Mouse (Mus musculus) gastrocnemius, postnatal 4 days (tissue): ENCODE measurements around the gene Rbp1. TPM values are rescaled to one million over a fixed set of nuclear protein-coding genes. Genes with fewer than 3 reads are reported as not detected.

ENCODE experiments used
- DNase-seq, 2 experiments: peaks; one replicate each; pipeline ENCODE4 v3.0.0; 2021 to 2022; ENCODE audit warnings: low spot score in 2 of 2, mixed read lengths in 2 of 2
- total RNA-seq, 2 experiments: library from RNA; stranded (reverse); gene quantifications; 2 replicates each; pipeline ENCODE4 v1.2.3; 2021

Rbp1 gene
- total RNA-seq, 2 experiments from 2014 or later, result 11.8 to 13.7 TPM

GRCm38 (mm10) chr9:98424291-98424690, 1.5 kb downstream of the Rbp1 start:
- DNase-seq, result no peak

DNA sequence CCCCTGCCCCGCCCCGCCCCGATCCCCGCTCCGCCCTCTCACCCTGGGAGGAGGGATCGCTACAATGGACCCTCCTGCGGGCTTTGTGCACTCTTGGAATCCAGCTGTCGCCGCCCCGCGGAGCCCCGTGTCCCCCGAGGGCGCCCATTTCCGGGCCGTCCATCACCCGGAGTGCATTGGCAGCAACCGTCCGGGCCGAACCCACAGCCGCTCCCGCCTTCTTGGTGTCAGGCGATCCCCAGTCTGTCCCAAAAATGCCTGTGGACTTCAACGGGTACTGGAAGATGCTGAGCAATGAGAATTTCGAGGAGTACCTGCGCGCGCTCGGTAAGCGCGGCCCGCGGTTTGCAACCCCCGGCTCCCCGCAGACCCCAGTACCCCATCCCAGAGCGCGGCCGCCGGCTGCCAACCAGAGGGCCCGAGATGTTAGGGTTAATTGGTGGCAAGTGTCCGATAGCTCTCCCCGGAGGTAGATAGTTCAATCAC, 2.0 kb downstream of the Rbp1 start:
- peak in 1 of 2 experiments; percentile 51 for DNase-seq

DNA sequence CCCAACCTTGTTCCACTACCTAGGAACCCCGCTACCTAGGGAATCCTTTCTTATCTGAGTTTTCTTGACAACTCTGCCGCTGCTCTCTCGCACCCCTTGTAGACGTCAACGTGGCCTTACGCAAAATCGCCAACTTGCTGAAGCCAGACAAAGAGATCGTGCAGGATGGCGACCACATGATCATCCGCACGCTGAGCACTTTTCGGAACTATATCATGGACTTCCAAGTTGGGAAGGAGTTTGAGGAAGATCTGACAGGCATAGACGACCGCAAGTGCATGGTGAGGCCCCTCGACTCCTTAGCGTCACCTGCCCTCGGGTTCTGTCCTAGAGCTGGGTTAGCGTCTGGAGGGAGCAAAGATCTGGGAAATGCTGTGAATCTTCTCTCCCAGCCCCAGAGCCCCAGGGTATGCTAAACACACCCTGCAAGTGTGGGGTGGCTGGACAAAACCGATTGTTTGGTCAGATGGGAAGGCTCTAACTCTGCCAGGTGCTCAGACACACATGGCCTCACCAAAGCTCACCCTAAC, 2.7 kb downstream of the Rbp1 start:
- no peak for DNase-seq

DNA sequence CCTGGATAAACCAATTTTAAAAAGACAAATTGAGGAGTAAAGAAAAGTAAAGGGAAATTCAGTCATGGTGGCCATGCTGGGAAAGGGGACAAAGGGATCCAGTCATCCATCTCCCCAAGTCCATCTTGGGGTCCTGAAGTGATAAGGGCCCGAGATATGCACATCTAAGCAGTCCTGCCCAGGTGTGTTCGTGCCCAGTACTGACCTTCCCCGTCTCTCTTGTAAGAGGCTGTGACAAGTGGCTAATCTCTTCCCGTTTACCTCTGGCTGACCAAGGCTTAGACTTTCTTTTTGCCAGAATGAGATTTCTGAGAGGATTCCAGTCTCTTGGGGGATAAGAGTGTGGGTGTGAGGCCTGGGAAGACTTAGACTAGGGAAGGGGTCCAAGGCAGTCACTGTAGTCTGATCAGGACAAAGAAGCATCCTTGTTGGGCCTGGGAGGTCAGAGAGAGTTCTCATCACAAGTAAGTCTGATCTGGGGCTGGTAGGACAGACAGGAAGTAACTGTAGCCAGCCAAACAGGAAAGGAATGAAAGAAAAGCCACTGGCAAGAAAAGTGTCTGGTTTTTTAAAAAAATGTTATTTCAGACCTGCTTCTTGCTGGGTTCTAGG, 5.3 kb downstream of the Rbp1 start:
- no peak for DNase-seq

GRCm38 (mm10) chr9:98428783-98429182, 6.0 kb downstream of the Rbp1 start:
- DNase-seq, result peak in 1 of 2 experiments; percentile 32

DNA sequence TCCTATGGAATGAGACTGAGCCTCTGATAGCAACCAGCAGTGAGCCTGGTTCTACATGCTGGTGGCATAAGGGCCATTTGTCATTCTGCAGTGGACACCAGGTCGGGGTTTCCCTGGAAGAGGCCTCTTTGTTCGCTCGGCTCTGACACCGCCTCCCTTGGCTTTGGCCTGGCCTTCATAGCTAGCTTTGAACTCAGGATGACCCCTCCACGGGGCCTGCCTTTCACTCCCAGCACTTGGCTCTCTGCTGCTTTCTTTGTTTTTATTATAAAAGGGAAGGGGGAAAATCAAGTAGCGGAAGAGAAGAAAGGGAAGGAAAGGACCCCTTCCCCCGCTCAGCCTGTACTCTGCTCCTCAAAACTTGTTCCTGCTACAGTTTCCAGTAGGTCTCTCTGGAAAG, 7.0 kb downstream of the Rbp1 start:
- DNase-seq, result peak in 1 of 2 experiments; percentile 20

GRCm38 (mm10) chr9:98430528-98430927, 7.8 kb downstream of the Rbp1 start:
- no peak for DNase-seq

DNA sequence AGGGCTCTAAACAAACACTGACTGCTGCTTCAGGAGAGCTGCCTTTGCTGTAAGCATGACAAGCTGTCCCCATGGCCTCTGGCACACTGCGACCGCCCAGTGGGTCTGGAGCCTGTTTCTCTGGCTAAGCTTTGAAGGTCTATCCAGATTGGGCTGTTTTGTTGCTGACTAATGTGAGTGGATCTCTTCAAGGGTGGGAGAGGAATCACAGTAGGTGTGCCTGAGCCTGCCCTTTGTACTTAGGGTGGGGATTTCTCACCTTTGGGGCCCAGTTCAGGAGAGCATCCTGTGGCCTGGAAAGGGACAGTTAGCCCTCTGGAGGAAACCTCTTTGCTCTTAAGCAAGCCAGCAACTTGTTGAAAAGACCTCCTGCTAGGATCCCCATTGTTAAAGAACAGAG, 10.3 kb downstream of the Rbp1 start:
- no peak for DNase-seq

GRCm38 (mm10) chr9:98433956-98434588, 11.3 kb downstream of the Rbp1 start:
- no peak for DNase-seq

DNA sequence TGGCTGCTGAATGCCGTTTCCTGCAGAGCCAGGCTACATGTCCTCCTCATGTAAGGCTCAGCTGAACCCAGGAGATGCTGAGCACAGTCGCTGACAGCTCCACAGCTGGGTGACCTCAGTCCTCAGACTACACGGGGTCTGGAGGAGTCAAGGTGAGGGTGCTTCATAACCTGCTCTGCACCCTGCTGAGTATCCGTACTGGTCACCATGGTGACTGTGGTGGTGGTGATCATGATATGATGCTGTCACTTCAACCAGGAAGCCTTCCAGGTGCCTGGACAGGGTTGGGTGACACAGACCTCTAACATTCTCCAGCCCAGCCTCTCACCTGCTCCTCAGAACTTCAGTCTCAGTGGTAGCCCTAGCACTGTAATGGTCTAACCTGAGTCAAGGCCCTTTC, 15.1 kb downstream of the Rbp1 start:
- DNase-seq, result no peak

- DNase-seq, result no peak
Measured at GRCm38 (mm10) chr9:98439091-98439490, 16.3 kb downstream of the Rbp1 start.

DNA sequence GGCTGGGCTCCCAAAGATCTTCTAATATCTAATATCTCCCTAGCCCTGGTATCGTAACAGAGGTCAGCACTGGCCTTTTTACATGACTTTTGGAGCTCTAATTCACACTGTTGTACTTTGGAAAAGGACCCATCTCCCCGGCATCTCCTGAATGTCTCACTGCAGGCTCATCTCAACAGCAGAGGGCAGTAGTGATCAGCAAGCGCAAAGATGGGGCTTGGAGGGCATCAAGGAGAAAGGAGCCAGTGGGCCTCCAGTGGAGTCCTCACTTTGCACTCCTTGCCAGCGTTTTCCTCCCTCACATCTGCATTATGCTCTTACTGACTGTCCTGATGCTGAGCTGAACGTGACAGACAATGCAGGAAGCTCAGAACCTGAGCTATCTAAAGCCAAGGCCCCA, 19.9 kb downstream of the Rbp1 start:
- DNase-seq, result peak in 1 of 2 experiments; percentile 26

GRCm38 (mm10) chr9:98445359-98446149, 22.8 kb downstream of the Rbp1 start:
- no peak for DNase-seq

- no peak for DNase-seq
Measured at GRCm38 (mm10) chr9:98450976-98451375, 28.2 kb downstream of the Rbp1 start.

GRCm38 (mm10) chr9:98466709-98467108, 43.9 kb downstream of the Rbp1 start:
- no peak for DNase-seq

- DNase-seq, result no peak
Measured at GRCm38 (mm10) chr9:98480172-98480749, 57.5 kb downstream of the Rbp1 start.

- DNase-seq, result no peak
Measured at GRCm38 (mm10) chr9:98482256-98482655, 59.5 kb downstream of the Rbp1 start.

DNA sequence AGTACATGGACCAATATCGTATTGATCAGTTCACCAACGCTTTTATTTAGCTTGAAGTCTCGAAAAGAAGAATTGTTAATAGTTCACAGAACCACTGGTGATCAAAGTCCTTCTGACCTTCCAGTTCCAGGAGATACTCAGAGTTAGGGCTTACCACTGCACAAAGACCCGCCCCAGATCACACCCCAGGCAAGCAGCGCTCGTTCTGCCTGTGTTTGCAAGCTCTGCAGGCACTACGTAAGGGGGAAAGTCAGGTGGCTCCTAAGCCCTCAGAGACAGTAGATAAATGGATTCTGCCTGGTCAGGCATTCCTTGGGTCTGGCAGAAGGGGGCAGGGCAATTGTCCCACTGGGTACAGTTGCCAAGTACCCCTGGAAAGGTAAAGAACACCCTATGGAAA, 62.3 kb downstream of the Rbp1 start:
- DNase-seq, result no peak

DNA sequence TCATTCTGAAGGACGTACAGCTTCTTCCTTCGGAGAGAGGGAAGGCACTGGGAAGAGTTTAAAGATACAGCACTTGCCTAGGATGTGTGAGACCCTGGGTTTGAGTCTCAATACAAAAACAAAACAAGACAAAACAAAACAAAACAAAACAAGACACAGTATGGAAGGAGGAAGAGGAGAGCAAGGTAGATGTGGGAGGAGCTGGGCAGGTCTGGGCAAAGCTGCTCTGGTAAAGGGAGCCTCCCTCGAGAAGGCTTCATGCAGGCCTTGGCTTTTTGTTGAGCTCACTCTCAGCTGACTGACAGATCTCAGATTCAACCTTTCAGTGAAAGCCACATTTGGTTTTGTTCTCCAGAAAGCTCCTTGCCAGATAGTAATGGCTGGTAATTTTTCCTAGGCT, 63.1 kb downstream of the Rbp1 start, which contains the start of gene Rbp2:
Rbp2 (plus strand) TSS at position 301 of the 400 bp plus-strand sequence.
- DNase-seq, result no peak

GRCm38 (mm10) chr9:98487273-98487672, 64.5 kb downstream of the Rbp1 start:
- no peak for DNase-seq

GRCm38 (mm10) chr9:98489532-98489931, 66.8 kb downstream of the Rbp1 start:
- no peak for DNase-seq
